Mouse (Mus musculus): Measurements from ENCODE around the gene Hif3a.
"Not testable (repeated sequence)": the region's sequence is repeated elsewhere in the genome, so short reads cannot be mapped to it uniquely, and the experiment has no call there.

The Hif3a gene

DNA sequence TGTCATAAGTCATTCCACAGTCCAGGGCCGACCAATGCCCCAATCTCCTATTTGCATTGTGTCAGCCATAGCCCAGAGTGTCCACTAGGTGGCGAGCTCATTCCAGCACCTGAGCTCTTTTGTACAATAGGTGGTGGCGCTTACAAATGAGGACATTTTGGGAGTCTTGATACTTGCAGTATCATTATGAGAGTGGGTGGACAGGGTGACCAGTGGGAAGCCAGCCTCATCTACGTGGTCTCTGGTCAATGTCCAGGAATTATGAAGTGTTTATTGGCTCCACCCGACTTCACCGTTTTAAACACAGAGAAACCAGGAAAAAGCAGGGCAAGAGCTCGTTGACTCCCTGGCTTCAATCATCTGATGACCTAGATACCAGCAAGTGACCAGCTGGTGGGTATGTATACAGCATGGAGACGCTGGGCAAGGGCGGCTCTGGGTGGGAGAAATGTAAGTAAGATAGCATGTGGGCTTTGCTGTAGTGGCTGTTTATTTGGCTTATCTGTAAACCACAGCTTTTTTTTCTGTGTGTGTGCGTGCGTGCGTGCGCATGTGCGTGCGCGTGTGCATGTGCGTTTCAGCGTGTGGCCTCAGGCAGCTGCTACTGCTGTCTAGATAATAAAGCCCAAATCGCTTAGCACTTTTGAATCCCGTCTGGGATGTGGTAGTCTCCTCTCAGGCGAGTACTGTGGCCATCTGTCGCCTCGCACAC lies 11.8 kb upstream of the Hif3a start, which contains the start of gene Psg16:
TSS of gene Psg16 (plus strand) at position 137 of the 712 bp plus-strand sequence.
- no peaks in the 10 kb centered on the region for H3K9me3 ChIP-seq (ENCODE audit: low read length)

DNA sequence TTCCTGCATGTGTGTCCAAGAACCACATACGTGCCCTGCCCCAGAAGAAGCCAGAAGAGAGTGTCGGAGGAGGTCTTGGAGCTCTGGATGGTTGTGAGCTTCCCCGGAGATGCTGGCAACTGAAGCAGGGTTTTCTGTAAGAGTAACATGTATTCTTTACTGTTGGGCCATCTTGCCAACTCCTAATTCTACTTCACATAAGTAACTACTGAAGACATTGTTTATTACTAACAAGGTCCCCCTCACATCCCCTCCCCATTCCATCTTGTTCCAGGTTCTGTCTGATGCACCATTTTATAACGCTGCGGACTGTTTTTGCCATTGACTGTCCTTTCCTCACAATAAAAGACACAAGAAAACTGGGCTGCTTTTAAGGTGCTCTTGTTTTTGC lies 11.3 kb upstream of the Hif3a start:
- TF ChIP-seq CTCF (conservative IDR thresholded peaks at IDR 0.05; ENCODE audit: low read length) = no peak
- no peak for TF ChIP-seq NANOG (IDR thresholded peaks at IDR 0.05; ENCODE audit: borderline replicate concordance, low read length)
- no peak for TF ChIP-seq POU5F1 (IDR thresholded peaks at IDR 0.05; ENCODE audit: borderline replicate concordance, low read length)
- peaks cover 7% of the 10 kb centered on the region for H3K4me1 ChIP-seq (replicated peaks; ENCODE audit: low read depth, low read length)
- no peak overlapping the region for H3K4me3 ChIP-seq (replicated peaks; ENCODE audit: low read length)
- H3K27me3 ChIP-seq (ENCODE audit: insufficient read depth, low read length) = no peaks in the 10 kb centered on the region
- no peaks in the 10 kb centered on the region for H3K36me3 ChIP-seq (ENCODE audit: insufficient read depth, low read length)
- H3K9me3 ChIP-seq (ENCODE audit: low read length) = no peaks in the 10 kb centered on the region

More for the DNA sequence above, 11.8 kb upstream of the Hif3a start, which contains the start of gene Psg16:
- Histone ChIP-seq H3K36me3 (ENCODE audit: insufficient read depth, low read length) (no peaks in the 10 kb centered on the region), H3K4me1 (replicated peaks; ENCODE audit: low read depth, low read length) (peaks cover 7% of the 10 kb centered on the region), H3K27me3 (ENCODE audit: insufficient read depth, low read length) (no peaks in the 10 kb centered on the region), H3K4me3 (replicated peaks; ENCODE audit: low read length) (peak within 1 kb of the TSS; percentile 17; the same call in 1 of the 2 replicates)
- TF ChIP-seq NANOG (IDR thresholded peaks at IDR 0.05; ENCODE audit: borderline replicate concordance, low read length) (no peak), POU5F1 (IDR thresholded peaks at IDR 0.05; ENCODE audit: borderline replicate concordance, low read length) (no peak), CTCF (conservative IDR thresholded peaks at IDR 0.05; ENCODE audit: low read length) (peak; percentile 97)

DNA sequence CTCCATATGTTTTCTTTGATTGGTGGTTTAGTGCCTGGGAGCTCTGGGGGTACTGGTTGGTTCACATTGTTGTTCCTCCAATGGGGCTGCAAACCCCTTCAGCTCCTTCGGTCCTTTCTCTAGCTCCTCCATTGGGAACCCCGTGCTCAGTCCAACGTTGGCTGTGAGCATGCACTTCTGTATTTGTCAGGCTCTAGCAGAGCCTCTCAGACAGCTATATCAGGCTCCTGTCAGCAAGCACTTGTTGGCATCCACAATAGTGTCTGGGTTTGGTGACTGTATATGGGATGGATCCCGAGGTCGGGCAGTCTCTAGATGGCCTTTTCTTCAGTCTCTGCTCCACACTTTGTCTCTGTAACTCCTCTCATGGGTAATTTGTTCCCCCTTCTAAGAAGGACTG lies 5.4 kb upstream of the Hif3a start:
- not testable (repeated sequence) for H3K9me3 ChIP-seq (ENCODE audit: low read length); H3K4me3 ChIP-seq (replicated peaks; ENCODE audit: low read length); H3K4me1 ChIP-seq (replicated peaks; ENCODE audit: low read depth, low read length); H3K36me3 ChIP-seq (ENCODE audit: insufficient read depth, low read length); H3K27me3 ChIP-seq (ENCODE audit: insufficient read depth, low read length)

DNA sequence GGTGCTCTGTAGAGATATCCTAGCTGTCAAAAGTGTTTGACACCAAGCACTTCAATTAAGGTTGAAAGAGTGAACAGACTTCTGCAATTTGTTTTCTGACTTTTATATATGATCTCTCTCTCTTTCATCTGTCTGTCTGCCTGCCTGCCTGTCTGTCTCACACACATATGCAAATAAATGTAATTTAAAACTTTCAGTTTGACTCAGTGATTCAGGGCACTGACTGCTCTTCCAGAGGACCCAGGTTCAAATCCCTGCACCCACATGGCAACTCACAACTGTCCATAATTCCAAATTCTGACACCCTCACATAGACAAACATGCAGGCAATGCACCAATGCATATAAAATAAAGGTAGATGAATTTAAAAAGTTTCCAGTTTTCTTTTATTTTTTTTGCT lies 4.8 kb upstream of the Hif3a start:
- Histone ChIP-seq H3K4me3 (replicated peaks; ENCODE audit: low read length) (no peak overlapping the region), H3K27me3 (ENCODE audit: insufficient read depth, low read length) (no peaks in the 10 kb centered on the region), H3K9me3 (ENCODE audit: low read length) (peaks cover 2% of the 10 kb centered on the region; the same call in 1 of the 2 replicates), H3K36me3 (ENCODE audit: insufficient read depth, low read length) (no peaks in the 10 kb centered on the region), H3K4me1 (replicated peaks; ENCODE audit: low read depth, low read length) (peaks cover 14% of the 10 kb centered on the region)
- no peak for TF ChIP-seq NANOG (IDR thresholded peaks at IDR 0.05; ENCODE audit: borderline replicate concordance, low read length)
- no peak for TF ChIP-seq POU5F1 (IDR thresholded peaks at IDR 0.05; ENCODE audit: borderline replicate concordance, low read length)
- TF ChIP-seq CTCF (conservative IDR thresholded peaks at IDR 0.05; ENCODE audit: low read length) = no peak

DNA sequence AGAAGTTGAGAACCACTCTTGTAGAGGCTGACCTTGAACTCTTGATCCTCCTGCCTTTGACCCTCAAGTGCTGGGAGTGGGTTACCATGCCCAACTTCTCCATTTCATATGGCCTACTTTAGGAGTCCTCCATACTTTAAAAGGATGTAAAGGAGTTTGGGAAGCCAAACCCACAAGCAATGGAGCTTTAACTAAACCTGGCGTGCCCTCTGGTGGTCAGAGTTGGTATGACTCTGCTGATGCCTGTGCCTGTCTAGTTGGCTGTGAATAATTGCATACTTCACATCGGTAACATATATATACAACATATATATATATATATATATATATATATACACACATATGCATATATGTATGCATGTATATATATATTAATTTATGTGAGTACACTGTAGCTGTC lies 4.2 kb upstream of the Hif3a start:
- TF ChIP-seq CTCF (conservative IDR thresholded peaks at IDR 0.05; ENCODE audit: low read length) = peak; percentile 73
- no peak for TF ChIP-seq POU5F1 (IDR thresholded peaks at IDR 0.05; ENCODE audit: borderline replicate concordance, low read length)
- no peak for TF ChIP-seq NANOG (IDR thresholded peaks at IDR 0.05; ENCODE audit: borderline replicate concordance, low read length)

DNA sequence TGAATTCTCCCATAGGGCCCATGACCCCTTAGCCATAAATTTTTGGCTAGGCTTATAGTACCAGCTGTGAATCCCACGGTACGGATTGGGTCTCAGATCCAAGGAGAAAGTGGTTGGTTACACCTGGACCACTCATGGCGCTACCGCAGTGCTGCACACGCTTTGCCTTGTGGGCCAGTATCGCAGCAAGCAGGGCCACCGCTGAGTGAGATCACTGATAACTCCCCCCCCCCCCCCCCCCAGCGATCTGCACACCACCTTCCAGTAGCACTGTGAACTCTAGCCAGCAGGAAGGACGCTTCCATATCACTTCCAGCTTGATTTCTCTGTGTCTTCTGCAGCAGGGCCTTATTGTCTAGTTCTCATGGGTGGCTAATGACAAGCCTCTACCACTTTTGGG lies 3.4 kb upstream of the Hif3a start:
- H3K9me3 ChIP-seq (ENCODE audit: low read length) = peaks cover 2% of the 10 kb centered on the region; the same call in 1 of the 2 replicates
- peaks cover 28% of the 10 kb centered on the region for H3K4me1 ChIP-seq (replicated peaks; ENCODE audit: low read depth, low read length)
- peaks cover 3% of the 10 kb centered on the region for H3K27me3 ChIP-seq (ENCODE audit: insufficient read depth, low read length)
- TF ChIP-seq NANOG (IDR thresholded peaks at IDR 0.05; ENCODE audit: borderline replicate concordance, low read length) = no peak
- TF ChIP-seq POU5F1 (IDR thresholded peaks at IDR 0.05; ENCODE audit: borderline replicate concordance, low read length) = no peak
- no peak for TF ChIP-seq CTCF (conservative IDR thresholded peaks at IDR 0.05; ENCODE audit: low read length)
- H3K4me3 ChIP-seq (replicated peaks; ENCODE audit: low read length) = no peak overlapping the region
- H3K36me3 ChIP-seq (ENCODE audit: insufficient read depth, low read length) = no peaks in the 10 kb centered on the region

More for the DNA sequence above, 4.2 kb upstream of the Hif3a start:
- H3K4me3 ChIP-seq (replicated peaks; ENCODE audit: low read length) = no peak overlapping the region
- peaks cover 20% of the 10 kb centered on the region for H3K4me1 ChIP-seq (replicated peaks; ENCODE audit: low read depth, low read length)
- peaks cover 2% of the 10 kb centered on the region; the same call in 1 of the 2 replicates for H3K9me3 ChIP-seq (ENCODE audit: low read length)
- no peaks in the 10 kb centered on the region for H3K36me3 ChIP-seq (ENCODE audit: insufficient read depth, low read length)
- peaks cover 3% of the 10 kb centered on the region for H3K27me3 ChIP-seq (ENCODE audit: insufficient read depth, low read length)

DNA sequence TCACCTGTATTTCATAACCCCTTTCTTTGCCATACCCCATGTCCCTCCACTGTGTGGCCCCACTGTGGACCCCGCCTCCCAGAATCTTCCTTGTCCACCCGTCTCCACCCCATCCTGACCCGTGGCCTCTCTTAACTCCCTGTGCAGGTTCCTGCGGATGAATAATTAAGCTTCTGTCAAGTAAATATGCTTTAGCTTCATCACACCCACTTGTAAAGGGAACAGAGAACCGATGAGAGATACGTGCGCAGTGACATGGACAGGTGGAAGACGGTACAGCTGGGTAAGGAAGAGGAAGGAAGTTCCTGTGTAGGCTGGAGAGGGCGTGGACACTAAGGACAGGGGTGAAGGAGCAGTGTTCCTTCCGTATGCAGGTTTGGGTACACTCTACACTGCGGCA lies 618 bp upstream of the Hif3a start:
- no peak for TF ChIP-seq CTCF (conservative IDR thresholded peaks at IDR 0.05; ENCODE audit: low read length)
- TF ChIP-seq POU5F1 (IDR thresholded peaks at IDR 0.05; ENCODE audit: borderline replicate concordance, low read length) = no peak
- no peak for TF ChIP-seq NANOG (IDR thresholded peaks at IDR 0.05; ENCODE audit: borderline replicate concordance, low read length)
- H3K9me3 ChIP-seq (ENCODE audit: low read length) = peaks cover 2% of the 10 kb centered on the region; the same call in 1 of the 2 replicates
- H3K4me3 ChIP-seq (replicated peaks; ENCODE audit: low read length) = peak overlapping the region; percentile 77
- H3K4me1 ChIP-seq (replicated peaks; ENCODE audit: low read depth, low read length) = peaks cover 53% of the 10 kb centered on the region
- H3K27me3 ChIP-seq (ENCODE audit: insufficient read depth, low read length) = peaks cover 3% of the 10 kb centered on the region
- H3K36me3 ChIP-seq (ENCODE audit: insufficient read depth, low read length) = no peaks in the 10 kb centered on the region

DNA sequence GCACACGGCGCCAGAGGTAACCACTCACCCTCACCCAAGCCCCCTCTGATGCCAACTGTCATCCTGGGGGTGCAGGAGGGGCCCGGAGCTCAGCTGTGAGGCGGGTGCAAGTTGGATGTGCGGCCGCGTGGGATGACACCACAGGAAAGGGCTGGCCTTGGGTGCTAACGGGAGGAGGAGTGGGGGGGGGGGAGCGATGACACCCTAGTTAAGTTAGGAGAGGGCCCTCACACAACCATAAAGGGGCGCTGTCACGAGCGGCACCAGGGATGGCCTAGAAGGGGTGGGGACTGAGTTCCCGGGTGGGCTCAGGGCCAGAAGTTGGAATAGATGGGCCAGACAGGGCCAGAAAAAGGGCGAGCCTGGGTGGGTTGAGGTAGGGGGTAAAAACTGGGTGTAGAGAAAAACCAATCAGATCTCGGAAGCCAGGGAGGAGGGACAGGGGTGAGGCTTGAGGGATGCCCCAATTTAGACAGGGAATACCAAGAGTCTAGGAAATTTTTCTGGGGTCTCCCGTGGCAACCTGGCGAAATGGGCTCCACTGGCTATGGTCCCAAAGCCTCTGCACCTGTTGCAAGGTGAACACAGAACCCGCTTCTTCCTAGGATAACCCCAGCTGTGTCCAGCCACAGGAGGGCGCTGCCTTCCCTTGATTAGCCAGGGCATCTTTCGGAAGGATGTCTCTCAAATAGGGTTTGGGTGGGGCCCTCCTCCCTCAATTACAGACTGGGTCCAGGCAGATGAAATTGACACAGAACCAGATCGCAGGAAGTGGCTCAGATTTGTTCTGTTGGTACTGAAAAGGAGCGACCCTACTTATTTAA lies 1.2 kb downstream of the Hif3a start:
- H3K4me1 ChIP-seq (replicated peaks; ENCODE audit: low read depth, low read length) = peaks cover 65% of the 10 kb centered on the region
- H3K4me3 ChIP-seq (replicated peaks; ENCODE audit: low read length) = peak overlapping the region; percentile 77; the same call in 1 of the 2 replicates
- H3K36me3 ChIP-seq (ENCODE audit: insufficient read depth, low read length) = no peaks in the 10 kb centered on the region
- TF ChIP-seq CTCF (conservative IDR thresholded peaks at IDR 0.05; ENCODE audit: low read length) (peak; percentile 28; the same call in 1 of the 2 replicates), POU5F1 (IDR thresholded peaks at IDR 0.05; ENCODE audit: borderline replicate concordance, low read length) (no peak), NANOG (IDR thresholded peaks at IDR 0.05; ENCODE audit: borderline replicate concordance, low read length) (no peak)
- H3K9me3 ChIP-seq (ENCODE audit: low read length) = peaks cover 2% of the 10 kb centered on the region; the same call in 1 of the 2 replicates
- H3K27me3 ChIP-seq (ENCODE audit: insufficient read depth, low read length) = peaks cover 3% of the 10 kb centered on the region

Measured in E14TG2a.4 (cell line).